Mouse (Mus musculus) G1E (cell line): Measurements from ENCODE around the gene Higd1a.

Experiments
- CTCF ChIP-seq: IDR thresholded peaks from 2 replicates; pipeline ENCODE4 v1.5.1; 2012; ENCODE audit warnings: low read depth, low read length, inconsistent platforms, mixed read lengths
- GATA1 ChIP-seq: IDR thresholded peaks from 2 replicates; pipeline ENCODE4 v1.6.1; 2012; ENCODE audit warnings: borderline replicate concordance, low read length, inconsistent platforms, mixed read lengths
- TAL1 ChIP-seq: conservative IDR thresholded peaks from 2 replicates; pipeline ENCODE4 v1.6.1; 2012; ENCODE audit warnings: low read depth, low read length, inconsistent platforms, mixed read lengths

DNA sequence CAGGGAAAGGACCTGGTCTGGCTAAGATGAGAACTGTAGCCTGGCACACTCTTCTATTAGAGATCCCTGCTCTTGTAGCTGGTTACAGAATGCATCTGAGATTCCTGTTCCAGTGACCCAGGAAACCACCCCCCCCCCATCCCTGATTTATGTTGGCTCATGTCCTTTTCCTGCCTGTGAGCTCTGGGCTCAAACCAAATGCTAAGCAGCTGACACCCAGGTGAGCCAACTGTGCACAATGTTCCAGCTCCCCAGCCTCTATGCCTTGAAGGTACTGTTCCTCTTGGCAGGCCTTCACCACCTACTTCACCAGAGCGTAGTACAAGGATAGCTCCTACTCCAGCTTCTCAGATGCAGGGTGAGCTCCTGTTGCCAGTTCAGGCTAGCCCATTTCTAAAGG lies 35.1 kb downstream of the Higd1a start:
- TF ChIP-seq CTCF: no peak
- TF ChIP-seq TAL1: no peak
- TF ChIP-seq GATA1: no peak
